Mouse (Mus musculus): ENCODE data around the gene Cldn19.

Cldn19 gene

DNA sequence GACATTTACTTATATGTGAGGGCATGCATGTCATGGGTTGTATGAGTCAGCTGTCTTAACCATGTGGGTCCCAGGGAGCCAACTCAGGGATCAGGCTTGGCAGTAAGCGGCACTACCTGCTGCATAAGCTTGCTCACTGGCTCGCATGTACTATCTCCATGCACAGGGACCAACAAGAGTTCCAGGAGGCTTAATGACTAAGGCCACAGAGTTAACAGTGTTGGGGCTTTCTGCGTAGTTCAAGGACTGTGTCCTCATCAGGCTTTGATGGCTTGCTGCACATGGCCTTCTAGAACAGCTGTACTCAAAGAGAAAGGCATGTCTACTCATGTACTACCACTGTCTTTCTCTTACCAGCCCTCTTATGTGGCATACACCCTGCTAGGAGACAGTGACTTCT lies 45.5 kb downstream of the Cldn19 start:
- no peak for DNase-seq (ENCODE audit: inconsistent ontology term)

DNA sequence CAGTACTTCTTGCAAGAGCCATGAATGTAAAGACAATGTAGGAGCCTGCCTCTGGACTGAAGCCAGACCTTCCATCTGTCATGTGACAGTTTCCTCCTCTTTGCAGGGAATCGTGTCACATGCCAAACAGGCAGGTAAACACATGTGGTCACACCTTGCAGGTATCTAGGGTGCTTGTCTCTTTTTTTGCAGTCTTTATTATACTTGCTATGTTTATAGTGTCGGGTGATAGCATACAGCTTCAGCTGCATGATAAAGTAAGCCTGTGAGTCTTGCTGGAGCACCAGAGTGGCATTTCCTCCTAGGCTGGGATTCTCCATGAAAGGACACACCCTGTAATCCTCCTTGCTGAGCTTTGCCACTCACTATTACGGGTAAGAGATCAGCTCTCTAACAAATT lies 46.6 kb downstream of the Cldn19 start:
- no peak for DNase-seq (ENCODE audit: inconsistent ontology term)

DNA sequence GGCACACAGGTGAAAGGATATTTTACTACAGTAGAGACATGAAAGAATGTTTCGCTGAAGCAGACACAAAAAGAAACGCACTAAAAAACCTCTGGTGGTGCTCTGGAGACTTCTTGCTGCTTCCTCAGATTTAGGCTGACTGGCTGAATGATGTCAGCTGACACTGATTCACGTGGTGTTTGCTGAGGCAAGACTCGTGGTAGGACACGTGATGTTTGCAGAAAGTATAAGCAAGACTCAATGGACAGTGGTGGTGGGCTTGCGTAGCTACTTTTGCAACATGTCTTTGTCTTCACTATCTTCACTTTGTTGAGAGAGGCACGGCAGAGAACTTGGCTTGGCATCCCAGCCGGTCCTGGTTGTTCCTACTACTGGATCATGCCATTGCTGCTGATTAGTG lies 48.1 kb downstream of the Cldn19 start:
- no peak for DNase-seq (ENCODE audit: inconsistent ontology term)

DNA sequence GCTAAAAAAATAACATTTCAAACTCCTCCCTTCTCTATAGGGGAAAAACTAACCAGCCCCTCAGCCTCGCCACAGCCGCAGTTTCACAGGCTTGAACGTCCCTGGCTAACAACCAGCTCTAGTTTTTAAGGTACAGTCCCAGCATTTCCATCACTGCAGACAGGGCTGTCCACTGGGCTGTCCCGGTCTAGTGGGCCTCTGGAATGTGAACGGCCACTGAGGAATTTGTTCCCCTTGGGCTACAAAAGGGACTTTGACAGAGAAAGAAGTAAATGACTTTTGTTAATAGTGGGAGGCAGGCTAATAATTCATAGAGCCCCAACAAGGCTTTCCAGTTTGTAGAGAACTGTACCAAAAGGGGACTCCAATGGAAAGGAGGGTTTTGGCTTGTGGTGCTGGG lies 50.2 kb downstream of the Cldn19 start:
- DNase-seq (ENCODE audit: inconsistent ontology term): peak; percentile 38
